Mouse (Mus musculus) forebrain, embryonic 15.5 days (tissue): ENCODE data around the gene 1190002N15Rik. TPM values are rescaled to one million over a fixed set of nuclear protein-coding genes. Genes with fewer than 3 reads are reported as not detected.

ENCODE experiments used
- ATAC-seq: fragments of 200-750 bp; cut with Nextera tagmentation; replicated peaks from 2 replicates; pipeline ENCODE4 v1.8.0; 2017; ENCODE audit warnings: mild to moderate bottlenecking, moderate TSS enrichment, moderate library complexity
- H3K27ac ChIP-seq: fragments of 300-500 bp; sonication (generic); replicated peaks from 2 replicates; pipeline ENCODE4 v1.5.1; 2015; ENCODE audit warnings: mild to moderate bottlenecking, inconsistent platforms
- H3K27me3 ChIP-seq: fragments of 300-500 bp; sonication (generic); 2 replicates; pipeline ENCODE4 v1.6.1; 2015; ENCODE audit warnings: inconsistent platforms
- H3K36me3 ChIP-seq: fragments of 300-500 bp; sonication (generic); 2 replicates; pipeline ENCODE4 v1.6.1; 2015; ENCODE audit warnings: mild to moderate bottlenecking, inconsistent platforms
- H3K4me1 ChIP-seq: fragments of 300-500 bp; sonication (generic); 2 replicates; pipeline ENCODE4 v1.6.1; 2015; ENCODE audit warnings: inconsistent platforms
- H3K4me2 ChIP-seq: fragments of 300-500 bp; sonication (generic); replicated peaks from 2 replicates; pipeline ENCODE4 v1.6.1; 2015; ENCODE audit warnings: mild to moderate bottlenecking, inconsistent platforms
- H3K4me3 ChIP-seq: fragments of 300-500 bp; sonication (generic); 2 replicates; pipeline ENCODE4 v1.5.1; 2015; ENCODE audit warnings: mild to moderate bottlenecking, inconsistent platforms
- H3K9ac ChIP-seq: fragments of 300-500 bp; sonication (generic); replicated peaks from 2 replicates; pipeline ENCODE4 v1.6.1; 2015; ENCODE audit warnings: mild to moderate bottlenecking, inconsistent platforms
- H3K9me3 ChIP-seq: fragments of 300-500 bp; sonication (generic); 2 replicates; pipeline ENCODE4 v1.6.1; 2016; ENCODE audit warnings: inconsistent platforms
- WGBS: fragments of 180-500 bp; shearing (Covaris S2); methylation state at CpG from one replicate; pipeline ENCODE4 v1.1.7; 2015; ENCODE audit warnings: mixed read lengths; 5-methylcytosine and 5-hydroxymethylcytosine counted together
- polyA plus RNA-seq: library from polyadenylated mRNA; unstranded; fragments of >200 nt; fragmentation: Nextera tagmentation; extraction: Ambion mirVana; gene quantifications from 2 replicates; pipeline ENCODE4 v1.2.1, GENCODE M21; 2015

Gene 1190002N15Rik
- polyA plus RNA-seq, 1 experiment from 2014 or later, result 8.3 TPM

DNA sequence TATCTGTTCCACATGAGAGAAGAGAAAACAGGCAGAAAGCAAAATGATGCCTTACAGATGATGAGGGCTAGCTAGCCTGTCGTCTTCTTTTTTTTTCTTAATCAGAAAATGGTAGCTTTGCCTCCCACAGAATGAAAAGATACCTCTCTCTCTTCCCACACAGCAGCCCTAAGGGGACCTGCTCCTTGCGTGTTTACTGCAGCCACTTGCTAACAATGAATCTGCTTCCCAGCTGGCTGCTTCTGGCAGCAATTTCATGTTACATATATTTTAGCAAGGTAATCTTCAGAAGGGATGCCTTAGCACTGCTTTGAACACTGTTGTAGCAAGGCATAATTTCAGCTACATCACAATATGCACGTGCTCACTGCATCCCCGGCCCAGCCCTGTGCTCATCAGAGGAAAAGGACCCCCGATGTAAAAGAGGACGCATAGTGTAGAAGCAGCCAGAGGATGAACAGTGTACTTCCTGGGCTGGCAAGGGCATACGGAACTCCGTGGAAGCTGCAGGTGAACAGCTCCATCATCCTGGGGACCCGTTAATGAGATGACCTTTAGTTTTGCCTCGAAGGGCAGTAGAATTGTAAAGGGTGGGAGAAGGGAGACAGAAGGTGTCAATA is 64.8 kb downstream of the 1190002N15Rik start:
- H3K4me1 ChIP-seq, result no peaks in the 10 kb centered on the region
- H3K27ac ChIP-seq, result no peak overlapping the region
- H3K4me2 ChIP-seq, result no peak overlapping the region
- H3K4me3 ChIP-seq, result no peak overlapping the region
- H3K9me3 ChIP-seq, result no peaks in the 10 kb centered on the region
- ATAC-seq, result 0 out of 2 replicates have a peak, but pooled peaks have one; percentile 57
- H3K27me3 ChIP-seq, result no peaks in the 10 kb centered on the region
- H3K9ac ChIP-seq, result no peak overlapping the region
- WGBS, result 81% methylated on average over 10 of the region's 10 CpGs
- no peaks in the 10 kb centered on the region for H3K36me3 ChIP-seq

DNA sequence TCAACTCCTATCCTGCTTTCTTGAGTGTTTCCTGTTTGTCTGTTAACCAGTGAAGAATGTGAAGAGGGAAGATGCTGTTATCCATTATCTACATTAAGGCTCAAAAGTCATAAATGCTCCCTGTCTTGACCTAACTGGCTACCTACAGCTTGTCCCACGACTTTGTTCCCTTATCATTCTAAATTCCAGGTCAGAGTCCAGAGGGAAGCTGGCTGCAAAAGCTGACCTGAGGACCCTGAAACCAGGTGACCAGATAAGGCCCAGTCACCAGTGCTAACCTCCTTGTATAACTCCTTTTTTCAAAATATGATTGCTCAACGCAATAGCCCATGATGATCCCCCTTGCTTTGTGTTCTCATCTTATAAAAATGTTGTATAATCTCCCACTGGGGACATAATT is 66.4 kb downstream of the 1190002N15Rik start:
- no peaks in the 10 kb centered on the region for H3K27me3 ChIP-seq
- H3K36me3 ChIP-seq, result no peaks in the 10 kb centered on the region
- no peak overlapping the region for H3K4me3 ChIP-seq
- no peaks in the 10 kb centered on the region for H3K4me1 ChIP-seq
- H3K4me2 ChIP-seq, result no peak overlapping the region
- WGBS, result 77% methylated on average over 2 of the region's 2 CpGs
- H3K9me3 ChIP-seq, result no peaks in the 10 kb centered on the region
- no peak overlapping the region for H3K27ac ChIP-seq
- H3K9ac ChIP-seq, result no peak overlapping the region
- no peak for ATAC-seq

Other genes starting within 250 kb of the 1190002N15Rik start
- 2.5 and 3.0 TPM in 2 replicates for gene Slc9a9, start 131.8 kb upstream of the 1190002N15Rik start, polyA plus RNA-seq